Mouse (Mus musculus) MEL (cell line): Measurements from ENCODE around the gene Nt5dc1. TPM values are rescaled to one million over a fixed set of nuclear protein-coding genes. Genes with fewer than 3 reads are reported as not detected.
A peak's percentile ranks its signal among the peaks of the same experiment; 100 is the strongest.

ENCODE experiments used
- DNase-seq: peaks from one replicate; pipeline ENCODE4 v3.0.0; 2011; ENCODE audit warnings: low read depth, low spot score
- H3K27ac ChIP-seq: 2 replicates; pipeline ENCODE4 v1.5.1; 2012; ENCODE audit warnings: low read depth, mild to moderate bottlenecking, control low read depth, low read length, moderate library complexity; ENCODE audit not compliant: control insufficient read depth
- H3K27me3 ChIP-seq, 2 experiments: fragments of 150-350 bp in 1 of 2; sonication (generic) in 1 of 2; 2 replicates each; pipeline ENCODE4 v1.6.1; 2012; ENCODE audit warnings: low read length in 2 of 2, mild to moderate bottlenecking in 2 of 2, improper control_type of control experiment in 1 of 2, moderate library complexity in 1 of 2; ENCODE audit not compliant: insufficient read depth in 2 of 2, control insufficient read depth in 1 of 2
- H3K36me3 ChIP-seq, 2 experiments: 2 replicates each; pipeline ENCODE4 v1.6.1; 2012 to 2014; ENCODE audit warnings: low read length in 2 of 2, improper control_type of control experiment in 1 of 2, inconsistent platforms in 1 of 2, mild to moderate bottlenecking in 1 of 2; ENCODE audit not compliant: insufficient read depth in 2 of 2, control insufficient read depth in 1 of 2
- H3K4me1 ChIP-seq, 2 experiments: fragments of 150-350 bp in 1 of 2; sonication (generic) in 1 of 2; 2 replicates each; pipeline ENCODE4 v1.6.1; 2012; ENCODE audit warnings: low read length in 2 of 2, improper control_type of control experiment in 1 of 2, mild to moderate bottlenecking in 1 of 2; ENCODE audit not compliant: insufficient read depth in 2 of 2, control insufficient read depth in 1 of 2
- H3K4me3 ChIP-seq, 2 experiments: fragments of 150-350 bp in 1 of 2; sonication (generic) in 1 of 2; 2 replicates each; pipeline ENCODE4 v1.5.1; 2012; ENCODE audit warnings: low read depth in 2 of 2, low read length in 2 of 2, mild to moderate bottlenecking in 2 of 2, moderate library complexity in 2 of 2, control low read depth in 1 of 2, improper control_type of control experiment in 1 of 2; ENCODE audit not compliant: control insufficient read depth in 1 of 2, insufficient read depth in 1 of 2
- H3K79me2 ChIP-seq: 2 replicates; pipeline ENCODE4 v1.6.1; 2012; ENCODE audit warnings: mild to moderate bottlenecking, low read length, moderate library complexity; ENCODE audit not compliant: control insufficient read depth, poor library complexity, insufficient read depth
- H3K9ac ChIP-seq: 2 replicates; pipeline ENCODE4 v1.6.1; 2012; ENCODE audit warnings: low read depth, mild to moderate bottlenecking, control low read depth, low read length, moderate library complexity; ENCODE audit not compliant: control insufficient read depth, poor library complexity, severe bottlenecking
- H3K9me3 ChIP-seq: fragments of 150-350 bp; sonication (generic); replicated peaks from 2 replicates; pipeline ENCODE4 v1.6.1; 2012; ENCODE audit warnings: mild to moderate bottlenecking, low read length, improper control_type of control experiment, moderate library complexity; ENCODE audit not compliant: insufficient read depth
- BHLHE40 ChIP-seq: IDR thresholded peaks from 2 replicates; pipeline ENCODE4 v1.6.1; 2012; ENCODE audit warnings: low read depth, mild to moderate bottlenecking, inconsistent platforms, low read length, improper control_type of control experiment, borderline replicate concordance
- CHD2 ChIP-seq: IDR thresholded peaks from 2 replicates; pipeline ENCODE4 v1.6.1; 2011; ENCODE audit warnings: low read length, improper control_type of control experiment
- E2F4 ChIP-seq: IDR thresholded peaks from 2 replicates; pipeline ENCODE4 v1.6.1; 2011; ENCODE audit warnings: low read depth, low read length, improper control_type of control experiment, borderline replicate concordance
- ELF1 ChIP-seq: IDR thresholded peaks from 2 replicates; pipeline ENCODE4 v1.6.1; 2014; ENCODE audit warnings: low read depth, mild to moderate bottlenecking, inconsistent platforms, low read length, improper control_type of control experiment, moderate library complexity
- GATA1 ChIP-seq: IDR thresholded peaks from 2 replicates; pipeline ENCODE4 v1.6.1; 2011; ENCODE audit warnings: low read depth, low read length, improper control_type of control experiment
- JUND ChIP-seq: IDR thresholded peaks from 2 replicates; pipeline ENCODE4 v1.6.1; 2011; ENCODE audit warnings: low read depth, mild to moderate bottlenecking, improper control_type of control experiment, low read length
- KAT2A ChIP-seq: conservative IDR thresholded peaks from 2 replicates; pipeline ENCODE4 v1.6.1; 2012; ENCODE audit warnings: low read depth, low read length, improper control_type of control experiment, inconsistent platforms
- MAFK ChIP-seq: IDR thresholded peaks from 2 replicates; pipeline ENCODE4 v1.6.1; 2011; ENCODE audit warnings: low read depth, mild to moderate bottlenecking, low read length, improper control_type of control experiment, borderline replicate concordance
- MAZ ChIP-seq: IDR thresholded peaks from 2 replicates; pipeline ENCODE4 v1.6.1; 2012; ENCODE audit warnings: low read depth, mild to moderate bottlenecking, inconsistent platforms, low read length, improper control_type of control experiment
- MYB ChIP-seq: IDR thresholded peaks from 2 replicates; pipeline ENCODE4 v1.6.1; 2011; ENCODE audit warnings: mild to moderate bottlenecking, low read depth, low read length, improper control_type of control experiment
- MYC ChIP-seq: IDR thresholded peaks from 2 replicates; pipeline ENCODE4 v1.6.1; 2011; ENCODE audit warnings: low read depth, mild to moderate bottlenecking, low read length, improper control_type of control experiment, moderate library complexity
- NELFE ChIP-seq: IDR thresholded peaks from 2 replicates; pipeline ENCODE4 v1.6.1; 2011; ENCODE audit warnings: low read depth, low read length, improper control_type of control experiment
- POLR2A ChIP-seq, 2 experiments: IDR thresholded peaks; 2 replicates each; pipeline ENCODE4 v1.6.1; 2011 to 2012; ENCODE audit warnings: low read length in 2 of 2, mild to moderate bottlenecking in 2 of 2, control low read depth in 1 of 2, improper control_type of control experiment in 1 of 2, low read depth in 1 of 2, moderate library complexity in 1 of 2; ENCODE audit not compliant: control insufficient read depth in 1 of 2, insufficient read depth in 1 of 2, poor library complexity in 1 of 2
- POLR2AphosphoS2 ChIP-seq: IDR thresholded peaks from 2 replicates; pipeline ENCODE4 v1.6.1; 2011; ENCODE audit warnings: low read length, improper control_type of control experiment
- RCOR1 ChIP-seq: IDR thresholded peaks from 2 replicates; pipeline ENCODE4 v1.6.1; 2012; ENCODE audit warnings: low read depth, mild to moderate bottlenecking, inconsistent platforms, low read length, improper control_type of control experiment
- SIN3A ChIP-seq: IDR thresholded peaks from 2 replicates; pipeline ENCODE4 v1.6.1; 2012; ENCODE audit warnings: low read length, improper control_type of control experiment, inconsistent platforms
- SMC3 ChIP-seq: IDR thresholded peaks from 2 replicates; pipeline ENCODE4 v1.6.1; 2011; ENCODE audit warnings: low read depth, low read length, improper control_type of control experiment
- TAL1 ChIP-seq: IDR thresholded peaks from 2 replicates; pipeline ENCODE4 v1.6.1; 2012; ENCODE audit warnings: mild to moderate bottlenecking, inconsistent platforms, low read length, moderate library complexity, mixed read lengths
- TBP ChIP-seq: IDR thresholded peaks from 2 replicates; pipeline ENCODE4 v1.8.0; 2011; ENCODE audit warnings: low read depth, low read length, improper control_type of control experiment
- TCF12 ChIP-seq: IDR thresholded peaks from 2 replicates; pipeline ENCODE4 v1.6.1; 2014; ENCODE audit warnings: low read depth, mild to moderate bottlenecking, inconsistent platforms, low read length, improper control_type of control experiment, moderate library complexity
- UBTF ChIP-seq: IDR thresholded peaks from 2 replicates; pipeline ENCODE4 v1.6.1; 2012; ENCODE audit warnings: low read depth, mild to moderate bottlenecking, inconsistent platforms, low read length, improper control_type of control experiment, moderate library complexity, borderline replicate concordance; ENCODE audit not compliant: insufficient read depth
- USF1 ChIP-seq: IDR thresholded peaks from 2 replicates; pipeline ENCODE4 v1.6.1; 2014; ENCODE audit warnings: low read depth, mild to moderate bottlenecking, inconsistent platforms, low read length, improper control_type of control experiment, moderate library complexity
- USF2 ChIP-seq, 2 experiments: IDR thresholded peaks; 2 replicates each; pipeline ENCODE4 v1.6.1; 2011 to 2012; ENCODE audit warnings: improper control_type of control experiment in 2 of 2, low read length in 2 of 2, borderline replicate concordance in 1 of 2, inconsistent platforms in 1 of 2, low read depth in 1 of 2, mild to moderate bottlenecking in 1 of 2; ENCODE audit not compliant: insufficient read depth in 1 of 2
- ZC3H11A ChIP-seq: IDR thresholded peaks from 2 replicates; pipeline ENCODE4 v1.6.1; 2012; ENCODE audit warnings: low read depth, mild to moderate bottlenecking, inconsistent platforms, low read length, improper control_type of control experiment
- ZKSCAN1 ChIP-seq: IDR thresholded peaks from 2 replicates; pipeline ENCODE4 v1.6.1; 2012; ENCODE audit warnings: low read depth, mild to moderate bottlenecking, inconsistent platforms, low read length, improper control_type of control experiment, moderate library complexity
- ZMIZ1 ChIP-seq: IDR thresholded peaks from 2 replicates; pipeline ENCODE4 v1.6.1; 2012; ENCODE audit warnings: low read depth, mild to moderate bottlenecking, inconsistent platforms, low read length, improper control_type of control experiment, moderate library complexity
- polyA plus RNA-seq, 2 experiments: library from polyadenylated mRNA; stranded (reverse) in 1 of 2; unstranded in 1 of 2; fragments of >175 nt in 1 of 2; fragments of >200 nt in 1 of 2; gene quantifications; 2 replicates each; pipeline versions ENCODE4 v1.2.1 to v1.2.4; 2012; ENCODE audit warnings: low replicate concordance in 2 of 2, low read depth in 1 of 2; ENCODE audit not compliant: insufficient read length in 2 of 2, insufficient read depth in 1 of 2, missing spikeins in 1 of 2
- total RNA-seq: library from RNA; depleted of rRNA; stranded (reverse); fragments of 300-350 nt; gene quantifications from 2 replicates; pipeline ENCODE4 v1.2.3, GENCODE M21; 2012

The Nt5dc1 gene
- total and polyA plus RNA-seq, 3 experiments: 8.9 to 11.5 TPM; not detected in 1

DNA sequence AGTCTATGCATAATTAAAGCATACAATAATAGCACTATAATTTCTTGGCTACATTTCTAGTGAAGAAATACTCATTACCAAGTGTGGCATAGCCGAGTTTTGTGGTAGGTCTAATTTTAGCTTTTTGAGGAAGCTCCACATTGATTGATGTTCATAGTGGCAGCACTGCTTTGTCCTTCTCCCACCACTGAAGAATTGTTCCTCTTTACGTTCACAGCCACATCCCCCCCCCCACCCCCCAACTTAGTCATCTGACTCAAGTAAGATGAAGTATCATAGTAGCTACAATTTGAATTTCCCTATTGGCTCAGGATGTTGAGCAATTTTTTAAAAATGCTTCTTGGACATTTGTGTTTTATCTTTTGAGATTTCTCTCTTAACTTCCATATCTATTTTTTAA lies 168.8 kb downstream of the Nt5dc1 start:
- no peak overlapping the region for H3K27ac ChIP-seq
- H3K27me3 ChIP-seq: no peaks in the 10 kb centered on the region
- DNase-seq: peak; percentile 44
- H3K9ac ChIP-seq: no peak overlapping the region
- no peaks in the 10 kb centered on the region for H3K9me3 ChIP-seq
- H3K79me2 ChIP-seq: no peaks in the 10 kb centered on the region
- no peaks in the 10 kb centered on the region for H3K4me1 ChIP-seq
- no peak overlapping the region for H3K4me3 ChIP-seq
- H3K36me3 ChIP-seq: no peaks in the 10 kb centered on the region
- TF ChIP-seq MYC: no peak
- TF ChIP-seq USF1: no peak

DNA sequence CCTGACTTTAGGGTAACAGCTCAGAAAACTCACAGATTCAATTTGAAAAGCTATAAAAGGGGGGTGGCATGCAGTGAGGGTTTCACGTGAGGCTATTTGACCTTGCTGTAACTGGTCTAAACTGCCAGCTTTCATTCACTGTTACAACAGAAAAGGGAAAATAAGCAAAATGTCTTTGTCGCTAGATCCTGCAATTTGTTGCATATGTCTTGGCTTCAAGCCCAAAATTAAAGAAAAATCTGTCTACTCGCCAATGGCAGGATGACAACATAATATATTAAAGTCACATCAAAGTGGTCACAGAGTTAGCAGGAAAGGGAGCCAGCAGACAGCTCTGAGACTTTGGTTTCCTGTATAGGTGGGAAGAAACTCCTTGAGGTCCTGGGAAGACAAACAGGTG lies 170.6 kb downstream of the Nt5dc1 start:
- TF ChIP-seq ZMIZ1 (no peak), TAL1 (no peak), ZC3H11A (no peak), SIN3A (no peak), UBTF (no peak), MYB (no peak), ZKSCAN1 (no peak), TCF12 (no peak), CHD2 (no peak), E2F4 (no peak), MAZ (no peak), POLR2AphosphoS2 (no peak), GATA1 (no peak), ELF1 (no peak)
- TF ChIP-seq, all 39 proteins: peak for 0
- H3K36me3 ChIP-seq: no peaks in the 10 kb centered on the region
- no peak overlapping the region for H3K9ac ChIP-seq
- H3K27me3 ChIP-seq: no peaks in the 10 kb centered on the region; a peak in 1 of 4 replicates
- H3K4me3 ChIP-seq: no peak overlapping the region
- no peak for DNase-seq
- no peaks in the 10 kb centered on the region for H3K4me1 ChIP-seq
- no peak overlapping the region for H3K27ac ChIP-seq
- no peaks in the 10 kb centered on the region for H3K9me3 ChIP-seq
- no peaks in the 10 kb centered on the region for H3K79me2 ChIP-seq

DNA sequence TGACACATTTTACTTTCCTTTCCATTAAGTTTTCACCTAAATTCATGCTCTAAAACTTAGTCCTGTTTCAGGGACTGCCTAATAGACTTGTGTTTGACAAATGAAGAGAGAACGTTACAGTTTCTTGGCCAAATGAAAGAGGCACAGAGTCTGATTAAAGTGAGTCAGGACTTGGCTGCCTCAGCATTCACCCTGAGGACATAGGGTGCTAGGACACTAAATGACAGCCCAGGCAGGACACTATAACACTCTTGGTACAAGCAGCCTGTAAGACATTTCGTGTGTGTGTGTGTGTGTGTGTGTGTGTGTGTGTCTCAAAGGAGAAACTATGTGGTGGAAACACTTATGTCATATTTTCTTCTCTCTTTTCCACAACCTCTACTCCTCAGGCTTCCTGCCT lies 172.2 kb downstream of the Nt5dc1 start:
- H3K4me3 ChIP-seq: no peak overlapping the region
- H3K79me2 ChIP-seq: no peaks in the 10 kb centered on the region
- no peaks in the 10 kb centered on the region for H3K36me3 ChIP-seq
- no peak for DNase-seq
- H3K27me3 ChIP-seq: no peaks in the 10 kb centered on the region; a peak in 1 of 4 replicates
- TF ChIP-seq KAT2A (no peak), JUND (no peak), TCF12 (no peak), GATA1 (no peak), SMC3 (no peak), CHD2 (no peak), ZMIZ1 (no peak), ELF1 (no peak), E2F4 (no peak), POLR2A (IDR thresholded peaks at IDR 0.05; ENCODE audit: control insufficient read depth in 1 of 2, insufficient read depth in 1 of 2, low read depth in 1 of 2, low read length in 2 of 2, poor library complexity in 1 of 2) (no peak), USF1 (no peak), BHLHE40 (no peak), USF2 (IDR thresholded peaks at IDR 0.05; ENCODE audit: borderline replicate concordance in 1 of 2, insufficient read depth in 1 of 2, low read depth in 1 of 2, low read length in 2 of 2) (no peak), MAFK (no peak), MYB (no peak), TBP (no peak), RCOR1 (no peak), NELFE (no peak)
- H3K9ac ChIP-seq: no peak overlapping the region
- no peak overlapping the region for H3K27ac ChIP-seq
- no peaks in the 10 kb centered on the region for H3K9me3 ChIP-seq
- H3K4me1 ChIP-seq: no peaks in the 10 kb centered on the region
